ENCODE assay signal across 8 mouse cellular contexts in genomic region chr16:23550346-23550980, GRCm38 (mm10). TPM values are rescaled to one million over a fixed set of nuclear protein-coding genes. Genes with fewer than 3 reads are reported as not detected.
DNase-seq lines count a peak whose midpoint lies in the region; ATAC-seq lines count a peak whose summit lies in the region.

No protein-coding gene starts in this region.

- no peaks in the 10 kb centered on the region for H3K4me1 ChIP-seq in kidney, embryonic 14.5 days (ENCODE audit: control insufficient read depth, insufficient read depth, low read length)
- no peaks in the 10 kb centered on the region for H3K4me1 ChIP-seq in forebrain, embryonic 11.5 days (replicated peaks; ENCODE audit: control insufficient read depth, insufficient read depth, low read length)
- 0 out of 2 replicates have a peak, but pooled peaks cover 2% of the 10 kb centered on the region for H3K4me1 ChIP-seq in hindbrain, embryonic 15.5 days (replicated peaks)
- H3K4me1 ChIP-seq in midbrain, embryonic 15.5 days, result no peaks in the 10 kb centered on the region

- H3K27me3 ChIP-seq in kidney, embryonic 14.5 days (ENCODE audit: control insufficient read depth, insufficient read depth, low read length), result no peaks in the 10 kb centered on the region
- no peaks in the 10 kb centered on the region for H3K27me3 ChIP-seq in forebrain, embryonic 11.5 days (ENCODE audit: control insufficient read depth, insufficient read depth, low read length)
- H3K27me3 ChIP-seq in hindbrain, embryonic 15.5 days, result no peaks in the 10 kb centered on the region
- no peaks in the 10 kb centered on the region for H3K27me3 ChIP-seq in midbrain, embryonic 15.5 days (replicated peaks)

- H3K9ac ChIP-seq in kidney, embryonic 14.5 days (ENCODE audit: low read depth, low read length), result no peak overlapping the region
- no peak overlapping the region for H3K9ac ChIP-seq in forebrain, embryonic 11.5 days (ENCODE audit: low read length)
- H3K9ac ChIP-seq in hindbrain, embryonic 15.5 days, result no peak overlapping the region
- no peak overlapping the region for H3K9ac ChIP-seq in midbrain, embryonic 15.5 days

- H3K9me3 ChIP-seq in kidney, embryonic 14.5 days (ENCODE audit: control insufficient read depth, low read length), result no peaks in the 10 kb centered on the region
- no peaks in the 10 kb centered on the region for H3K9me3 ChIP-seq in forebrain, embryonic 11.5 days (ENCODE audit: control insufficient read depth, low read length)
- no peaks in the 10 kb centered on the region for H3K9me3 ChIP-seq in hindbrain, embryonic 15.5 days
- H3K9me3 ChIP-seq in midbrain, embryonic 15.5 days, result no peaks in the 10 kb centered on the region

- no peaks in the 10 kb centered on the region for H3K36me3 ChIP-seq in kidney, embryonic 14.5 days (ENCODE audit: control insufficient read depth, insufficient read depth, low read length)
- H3K36me3 ChIP-seq in forebrain, embryonic 11.5 days (ENCODE audit: control insufficient read depth, insufficient read depth, low read length), result no peaks in the 10 kb centered on the region
- H3K36me3 ChIP-seq in hindbrain, embryonic 15.5 days, result no peaks in the 10 kb centered on the region
- no peaks in the 10 kb centered on the region for H3K36me3 ChIP-seq in midbrain, embryonic 15.5 days (replicated peaks)

- ATAC-seq in kidney, embryonic 14.5 days (ENCODE audit: low FRiP score, low TSS enrichment), result no peak
- peak; percentile 69; the same call in 1 of the 2 replicates for ATAC-seq in forebrain, embryonic 11.5 days (replicated peaks; ENCODE audit: low FRiP score)
- peak; percentile 81 for ATAC-seq in hindbrain, embryonic 15.5 days (ENCODE audit: low FRiP score, low read depth)
- peak; percentile 83 for ATAC-seq in midbrain, embryonic 15.5 days (replicated peaks)

- no peak overlapping the region for H3K4me2 ChIP-seq in kidney, embryonic 14.5 days (replicated peaks; ENCODE audit: low read depth, low read length)
- H3K4me2 ChIP-seq in forebrain, embryonic 11.5 days (ENCODE audit: low read depth, low read length, severe bottlenecking), result no peak overlapping the region
- no peak overlapping the region for H3K4me2 ChIP-seq in hindbrain, embryonic 15.5 days
- no peak overlapping the region for H3K4me2 ChIP-seq in midbrain, embryonic 15.5 days

- DNase-seq in kidney, adult 11 months, result peak; percentile 22
- peak; percentile 85 for DNase-seq in brain, adult 2 months (ENCODE audit: low read depth, low spot score)
- DNase-seq in forebrain, embryonic 11.5 days (ENCODE audit: low spot score), result peak; percentile 66
- DNase-seq in left cerebral cortex, postnatal 14 days (ENCODE audit: low spot score in 2 of 2), result peak; percentile 84 to 85
- peak; percentile 5 for DNase-seq in spleen, adult 12 weeks (ENCODE audit: low spot score)

- intact Hi-C loops in left cerebral cortex, postnatal 14 days (cut with DNase I), result loop anchor here (1.0 to 2.0 kb wide), 2 partner anchors 348 to 402 kb away; no protein-coding TSS in a partner anchor

- H3K27ac ChIP-seq in kidney, embryonic 14.5 days (ENCODE audit: low read depth, low read length), result no peak overlapping the region
- H3K27ac ChIP-seq in forebrain, embryonic 11.5 days (ENCODE audit: low read depth, low read length), result no peak overlapping the region
- H3K27ac ChIP-seq in hindbrain, embryonic 15.5 days (replicated peaks), result no peak overlapping the region
- no peak overlapping the region for H3K27ac ChIP-seq in midbrain, embryonic 15.5 days

- 44% methylated on average over 8 of the region's 8 CpGs for WGBS in kidney, embryonic 14.5 days
- 46% methylated on average over 8 of the region's 8 CpGs for WGBS in forebrain, embryonic 11.5 days
- WGBS in hindbrain, embryonic 15.5 days, result 40% methylated on average over 8 of the region's 8 CpGs
- 41% methylated on average over 8 of the region's 8 CpGs for WGBS in midbrain, embryonic 15.5 days

- H3K4me3 ChIP-seq in kidney, embryonic 14.5 days (ENCODE audit: low read length), result no peak overlapping the region
- H3K4me3 ChIP-seq in forebrain, embryonic 11.5 days (ENCODE audit: low read depth, low read length), result no peak overlapping the region
- no peak overlapping the region for H3K4me3 ChIP-seq in hindbrain, embryonic 15.5 days
- no peak overlapping the region for H3K4me3 ChIP-seq in midbrain, embryonic 15.5 days

RNA-seq across cellular contexts. Expression of gene Masp1, which starts 29.8 kb away (rescaled TPM):
- polyA plus RNA-seq in kidney, embryonic 14.5 days (2014; fragmentation: Nextera tagmentation; extraction: Ambion mirVana), result 5.4 and 7.5 TPM in 2 replicates
- 19.5 and 22.7 TPM in 2 replicates for polyA plus RNA-seq in forebrain, embryonic 11.5 days (2014; fragmentation: Nextera tagmentation; extraction: Ambion mirVana)
- polyA plus RNA-seq in hindbrain, embryonic 15.5 days (2015; fragmentation: Nextera tagmentation; extraction: Ambion mirVana), result 25.3 and 28.4 TPM in 2 replicates
- total RNA-seq in left cerebral cortex, postnatal 14 days (2021), result 10 to 100 TPM; 14.5 to 17.3 TPM
- polyA plus RNA-seq in midbrain, embryonic 15.5 days (2015; fragmentation: Nextera tagmentation; extraction: Ambion mirVana), result 30.9 and 31.1 TPM in 2 replicates

RNA-seq across cellular contexts. Expression of gene Rtp4, which starts 30.4 kb away (rescaled TPM):
- 3.9 and 8.5 TPM in 2 replicates for polyA plus RNA-seq in kidney, embryonic 14.5 days (2014; fragmentation: Nextera tagmentation; extraction: Ambion mirVana)
- polyA plus RNA-seq in forebrain, embryonic 11.5 days (2014; fragmentation: Nextera tagmentation; extraction: Ambion mirVana), result 1.7 and 2.2 TPM in 2 replicates
- polyA plus RNA-seq in hindbrain, embryonic 15.5 days (2015; fragmentation: Nextera tagmentation; extraction: Ambion mirVana), result 4.8 and 6.0 TPM in 2 replicates
- total RNA-seq in left cerebral cortex, postnatal 14 days (2021), result 1 to 10 TPM in 1 of 2 experiments, under 1 TPM in 1; 0.62 to 1.4 TPM
- 3.8 and 5.2 TPM in 2 replicates for polyA plus RNA-seq in midbrain, embryonic 15.5 days (2015; fragmentation: Nextera tagmentation; extraction: Ambion mirVana)

Comparison
In these comparisons a context has a peak if more than half of its experiments do, and no peak if none do; other contexts are left out.
1. DNase-seq: peak in every context shown above with its lines; median percentile 85 in brain, adult 2 months; 84 in left cerebral cortex, postnatal 14 days; 66 in forebrain, embryonic 11.5 days; 22 in kidney, adult 11 months; 5 in spleen, adult 12 weeks.